ENCODE assay signal across 11 mouse cellular contexts in the genomic region with DNA sequence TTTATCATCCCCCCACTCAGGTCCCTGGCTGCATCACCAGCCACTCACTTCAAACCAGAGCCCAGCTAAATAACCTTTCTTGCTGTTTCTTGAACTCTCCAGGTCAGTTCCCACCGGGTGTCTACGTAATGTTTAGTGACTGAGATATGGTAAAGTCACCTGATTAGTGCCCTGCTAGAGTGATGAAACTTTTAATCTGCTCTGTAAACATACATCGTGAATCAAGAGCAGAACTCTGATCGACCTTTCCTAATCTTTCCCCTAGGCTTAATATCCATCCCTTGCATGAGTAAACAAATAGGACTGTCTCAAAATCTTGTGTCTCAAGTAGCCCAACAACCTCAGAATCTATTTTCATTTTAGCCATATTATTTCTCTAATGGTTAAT. TPM values are rescaled to one million over a fixed set of nuclear protein-coding genes. Genes with fewer than 3 reads are reported as not detected.
DNase-seq lines count a peak whose midpoint lies in the region; ATAC-seq lines count a peak whose summit lies in the region.
"Had no signal": no experiment of that assay in that cellular context is flagged by ENCODE, and none has a peak within 500 bp of the region (broad histone marks: within the 10 kb centered on the region; RNA-seq: fewer than 3 reads in every experiment).

No protein-coding gene starts in this region.

- no peak for DNase-seq in kidney, adult 8-10 months
- DNase-seq in spleen, postnatal 14 days (ENCODE audit: low spot score in 2 of 2): no peak
- DNase-seq in adrenal gland, adult 8-10 months: no peak
- DNase-seq: gastrocnemius, postnatal 10 days; layer of hippocampus, postnatal 36 days had no signal

- no peak for ATAC-seq in erythroblast, adult 5-6 weeks (replicated peaks; ENCODE audit: low FRiP score, poor library complexity, severe bottlenecking)
- ATAC-seq in kidney, embryonic 16.5 days (ENCODE audit: low FRiP score, low TSS enrichment): no peak
- ATAC-seq in intestine, embryonic 15.5 days: peak; percentile 23; the same call in 1 of the 2 replicates
- 0 out of 2 replicates have a peak, but pooled peaks have one; percentile 3 for ATAC-seq in megakaryocyte-erythroid progenitor cell, adult 5-6 weeks (replicated peaks; ENCODE audit: low FRiP score, low TSS enrichment, poor library complexity, severe bottlenecking)
- ATAC-seq: midbrain, embryonic 16.5 days had no signal

- H3K9ac ChIP-seq in kidney, embryonic 16.5 days (replicated peaks; ENCODE audit: low read length): no peak overlapping the region
- no peak overlapping the region for H3K9ac ChIP-seq in intestine, embryonic 15.5 days

- no peaks in the 10 kb centered on the region for H3K9me3 ChIP-seq in erythroblast, embryonic 14.5 days (ENCODE audit: control insufficient read depth, low read length)
- no peaks in the 10 kb centered on the region for H3K9me3 ChIP-seq in kidney, embryonic 16.5 days (ENCODE audit: low read length)
- no peaks in the 10 kb centered on the region for H3K9me3 ChIP-seq in intestine, embryonic 15.5 days

- peak overlapping the region; percentile 65 for H3K4me2 ChIP-seq in kidney, embryonic 16.5 days (replicated peaks; ENCODE audit: low read depth, low read length)
- H3K4me2 ChIP-seq in intestine, embryonic 15.5 days (replicated peaks): peak overlapping the region; percentile 69

- no peaks in the 10 kb centered on the region for H3K27me3 ChIP-seq in erythroblast, embryonic 14.5 days (ENCODE audit: control insufficient read depth)
- H3K27me3 ChIP-seq in kidney, embryonic 16.5 days (ENCODE audit: insufficient read depth, low read length): no peaks in the 10 kb centered on the region
- no peaks in the 10 kb centered on the region for H3K27me3 ChIP-seq in intestine, embryonic 15.5 days (replicated peaks)

- peak overlapping the region; percentile 75 for H3K4me3 ChIP-seq in erythroblast, embryonic 14.5 days (replicated peaks)
- H3K4me3 ChIP-seq in kidney, embryonic 16.5 days (ENCODE audit: low read length): no peak overlapping the region
- peak overlapping the region; percentile 58; the same call in 1 of the 2 replicates for H3K4me3 ChIP-seq in intestine, embryonic 15.5 days (replicated peaks)

- peaks cover 2% of the 10 kb centered on the region; the same call in 1 of the 2 replicates for H3K36me3 ChIP-seq in erythroblast, embryonic 14.5 days (ENCODE audit: control insufficient read depth)
- H3K36me3 ChIP-seq in kidney, embryonic 16.5 days (ENCODE audit: insufficient read depth, low read length): no peaks in the 10 kb centered on the region
- no peaks in the 10 kb centered on the region for H3K36me3 ChIP-seq in intestine, embryonic 15.5 days

- WGBS in kidney, embryonic 16.5 days: 62% methylated on average over 4 of the region's 4 CpGs
- WGBS in intestine, embryonic 15.5 days: 38% methylated on average over 4 of the region's 4 CpGs

- peaks cover 30% of the 10 kb centered on the region for H3K4me1 ChIP-seq in erythroblast, embryonic 14.5 days (ENCODE audit: control insufficient read depth)
- peaks cover 9% of the 10 kb centered on the region; the same call in 1 of the 2 replicates for H3K4me1 ChIP-seq in kidney, embryonic 16.5 days (ENCODE audit: insufficient read depth, low read length)
- peaks cover 10% of the 10 kb centered on the region; the same call in 1 of the 2 replicates for H3K4me1 ChIP-seq in intestine, embryonic 15.5 days (replicated peaks)

- H3K27ac ChIP-seq in kidney, embryonic 16.5 days (ENCODE audit: low read length): no peak overlapping the region
- peak overlapping the region; percentile 98; the same call in 1 of the 2 replicates for H3K27ac ChIP-seq in intestine, embryonic 15.5 days

RNA-seq across cellular contexts. Expression of a gene that starts 1.5 kb away (rescaled TPM):
- 0.08 TPM in 1 of 2 replicates, not detected in the other for polyA plus RNA-seq in erythroblast, embryonic 14.5 days (2012)
- 14.4 and 16.3 TPM in 2 replicates for total RNA-seq in erythroblast, adult 5-6 weeks (2015; ENCODE audit: low replicate concordance)
- 8.2 and 8.6 TPM in 2 replicates for total RNA-seq in erythroblast, adult 5-6 weeks (2017; ENCODE audit: low replicate concordance)
- 29.6 and 31.0 TPM in 2 replicates for polyA plus RNA-seq in kidney, embryonic 16.5 days (2015; fragmentation: Nextera tagmentation; extraction: Ambion mirVana)
- polyA plus RNA-seq in intestine, embryonic 15.5 days (2015; fragmentation: Nextera tagmentation; extraction: Ambion mirVana): 40.5 and 43.3 TPM in 2 replicates
- total RNA-seq in megakaryocyte-erythroid progenitor cell, adult 5-6 weeks (2014; fragmentation: Nextera tagmentation): 15.8 and 26.2 TPM in 2 replicates
- 30.6 and 31.5 TPM in 2 replicates for total RNA-seq in megakaryocyte-erythroid progenitor cell, adult 5-6 weeks (2017)
- 10 to 100 TPM; 38.0 to 67.6 (median 52.9) TPM for total RNA-seq in adrenal gland, adult 8-10 months (2022)

RNA-seq across cellular contexts. Expression of a gene that starts 36.1 kb away (rescaled TPM):
- polyA plus RNA-seq in erythroblast, embryonic 14.5 days (2012): 0.17 and 0.29 TPM in 2 replicates
- 5.6 and 16.7 TPM in 2 replicates for total RNA-seq in erythroblast, adult 5-6 weeks (2015; ENCODE audit: low replicate concordance)
- 7.0 and 14.8 TPM in 2 replicates for total RNA-seq in erythroblast, adult 5-6 weeks (2017; ENCODE audit: low replicate concordance)
- polyA plus RNA-seq in kidney, embryonic 16.5 days (2015; fragmentation: Nextera tagmentation; extraction: Ambion mirVana): 18.0 and 19.4 TPM in 2 replicates
- polyA plus RNA-seq in intestine, embryonic 15.5 days (2015; fragmentation: Nextera tagmentation; extraction: Ambion mirVana): 20.4 and 20.8 TPM in 2 replicates
- 18.8 and 24.6 TPM in 2 replicates for total RNA-seq in megakaryocyte-erythroid progenitor cell, adult 5-6 weeks (2014; fragmentation: Nextera tagmentation)
- 36.3 and 36.9 TPM in 2 replicates for total RNA-seq in megakaryocyte-erythroid progenitor cell, adult 5-6 weeks (2017)
- total RNA-seq in adrenal gland, adult 8-10 months (2022): 10 to 100 TPM; 28.2 to 33.1 (median 31.6) TPM

RNA-seq across cellular contexts. Expression of a gene that starts 36.6 kb away (rescaled TPM):
- polyA plus RNA-seq in erythroblast, embryonic 14.5 days (2012): 0.44 and 0.81 TPM in 2 replicates
- 12.9 and 23.2 TPM in 2 replicates for total RNA-seq in erythroblast, adult 5-6 weeks (2015; ENCODE audit: low replicate concordance)
- 19.1 and 20.9 TPM in 2 replicates for total RNA-seq in erythroblast, adult 5-6 weeks (2017; ENCODE audit: low replicate concordance)
- polyA plus RNA-seq in kidney, embryonic 16.5 days (2015; fragmentation: Nextera tagmentation; extraction: Ambion mirVana): 66.7 and 72.8 TPM in 2 replicates
- polyA plus RNA-seq in intestine, embryonic 15.5 days (2015; fragmentation: Nextera tagmentation; extraction: Ambion mirVana): 120 and 124 TPM in 2 replicates
- total RNA-seq in megakaryocyte-erythroid progenitor cell, adult 5-6 weeks (2014; fragmentation: Nextera tagmentation): 9.4 and 14.2 TPM in 2 replicates
- total RNA-seq in megakaryocyte-erythroid progenitor cell, adult 5-6 weeks (2017): 8.6 and 12.5 TPM in 2 replicates
- 100 to 1,000 TPM; 448 to 750 (median 575) TPM for total RNA-seq in adrenal gland, adult 8-10 months (2022)

Comparison
In these comparisons a context has a peak if more than half of its experiments do, and no peak if none do; other contexts are left out.
1. ATAC-seq: peak in intestine, embryonic 15.5 days (single experiment) and megakaryocyte-erythroid progenitor cell, adult 5-6 weeks (single experiment); none in erythroblast, adult 5-6 weeks (single experiment) and kidney, embryonic 16.5 days (single experiment).
2. RNA of a gene that starts 36.6 kb away (total RNA-seq): 448 to 750 TPM in adrenal gland, adult 8-10 months; 12.9 to 23.2 TPM in erythroblast, adult 5-6 weeks and 8.6 to 14.2 TPM in megakaryocyte-erythroid progenitor cell, adult 5-6 weeks; every median in the first group is over 10 times any median in the second.